Mouse (Mus musculus) kidney, postnatal 10 days (tissue): ENCODE data around the gene Zfp385a.

Experiments used
- DNase-seq: peaks from one replicate; pipeline ENCODE4 v3.0.0; 2021; ENCODE audit warnings: mixed read lengths

Zfp385a gene

GRCm38 (mm10) chr15:103362950-103363349 is 23.1 kb upstream of the Zfp385a start:
- no peak for DNase-seq

GRCm38 (mm10) chr15:103362333-103362732 is 22.4 kb upstream of the Zfp385a start:
- DNase-seq, result no peak

DNA sequence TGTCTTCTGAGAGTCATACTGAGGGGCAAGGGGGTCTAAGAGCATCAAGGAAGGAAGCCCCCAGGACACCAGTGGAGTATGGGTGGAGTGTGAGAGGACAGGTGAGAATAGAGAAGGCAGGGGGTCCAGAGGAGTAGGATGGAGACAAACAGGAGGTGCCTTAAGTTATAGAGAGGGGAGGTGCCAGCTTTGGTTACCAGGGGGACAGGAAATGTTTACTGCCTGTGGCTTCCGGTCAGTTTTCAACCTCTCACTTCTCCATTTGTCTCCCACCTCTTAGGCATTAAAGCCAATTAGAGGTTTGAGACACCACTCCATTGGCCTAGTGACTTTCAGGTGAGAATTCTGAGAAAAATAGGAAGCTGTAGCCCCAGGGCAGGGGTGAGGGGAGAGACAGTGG is 21.4 kb upstream of the Zfp385a start:
- DNase-seq, result no peak

- DNase-seq, result no peak
Observed at GRCm38 (mm10) chr15:103359869-103360602, 20.1 kb upstream of the Zfp385a start.

DNA sequence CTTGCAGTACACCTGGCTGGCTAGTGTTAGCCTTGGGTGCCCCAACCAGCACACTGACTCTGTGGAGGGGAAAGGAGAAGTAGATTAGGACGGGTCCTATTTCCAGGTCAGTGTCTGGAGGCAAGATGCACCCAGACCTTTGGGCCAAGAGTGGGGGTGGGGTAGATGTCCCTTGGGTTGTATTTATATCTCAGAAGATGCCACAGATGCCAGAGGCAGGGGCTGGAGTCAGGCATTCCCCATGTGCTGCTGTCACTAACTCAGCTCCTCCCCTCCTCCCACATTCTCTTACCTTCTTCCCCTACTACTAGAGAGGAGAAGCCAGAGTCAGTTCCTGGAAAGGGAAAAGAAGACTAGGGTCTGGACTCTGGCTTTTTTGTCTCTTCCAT is 19.2 kb upstream of the Zfp385a start:
- DNase-seq, result no peak

GRCm38 (mm10) chr15:103358278-103359121 is 18.6 kb upstream of the Zfp385a start:
- peak; percentile 41 for DNase-seq

DNA sequence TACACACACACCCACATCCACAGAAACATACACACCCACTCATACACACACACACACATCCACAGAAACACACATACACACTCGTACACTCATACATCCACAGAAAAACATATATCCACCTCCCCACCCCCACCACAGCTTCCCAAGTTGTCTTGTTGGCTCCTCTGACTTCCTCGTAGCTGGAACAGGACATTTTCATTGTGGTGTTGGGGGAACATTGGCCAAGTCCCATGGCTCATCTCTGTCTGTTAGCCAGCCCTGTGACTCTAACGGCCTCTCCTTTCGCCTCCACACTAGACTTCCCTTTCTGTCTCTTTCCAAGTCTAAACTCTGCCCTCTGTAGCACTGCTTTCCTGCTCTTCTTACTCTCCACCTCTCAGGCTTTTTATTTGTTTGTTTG is 17.9 kb upstream of the Zfp385a start:
- no peak for DNase-seq

DNA sequence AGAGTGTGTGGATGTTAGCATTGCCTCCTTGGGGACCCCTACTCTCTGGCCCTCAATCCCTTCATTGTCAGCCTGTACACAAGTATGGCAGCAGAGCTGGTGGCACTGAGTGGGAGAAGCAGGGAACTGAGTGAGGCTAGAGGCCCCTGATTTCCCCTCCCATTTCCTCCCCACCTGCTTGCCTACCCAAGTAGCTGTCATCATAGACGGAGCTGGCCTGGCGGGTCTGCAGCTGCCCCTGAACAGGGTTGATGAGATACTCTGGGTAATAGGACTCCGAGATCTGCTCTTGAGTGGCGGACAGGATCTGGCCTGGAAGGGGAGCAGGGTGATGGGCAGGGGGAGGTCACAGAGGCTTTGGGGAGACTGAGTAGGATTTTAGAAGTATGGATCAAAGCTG is 16.2 kb upstream of the Zfp385a start:
- DNase-seq, result no peak

DNA sequence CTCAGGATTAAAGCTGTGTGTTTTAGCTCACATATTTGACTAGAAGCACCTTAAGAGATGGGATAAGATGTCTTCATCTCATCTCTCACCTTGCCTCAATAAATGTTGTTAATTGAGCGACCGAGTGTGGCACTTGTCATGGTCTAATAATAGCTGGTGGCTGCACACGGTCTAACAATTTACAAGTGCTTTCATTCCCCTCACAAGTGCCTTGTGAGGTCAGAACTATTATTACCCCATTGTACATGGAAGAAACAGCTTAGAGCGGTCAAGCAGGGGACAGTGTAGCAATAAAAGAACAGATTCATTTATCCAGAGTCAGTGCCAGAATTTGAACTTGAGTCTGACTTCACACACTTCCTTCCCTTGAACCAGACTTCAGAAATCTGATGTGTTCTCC is 15.5 kb upstream of the Zfp385a start:
- DNase-seq, result no peak

- no peak for DNase-seq
Observed at GRCm38 (mm10) chr15:103354690-103355089, 14.8 kb upstream of the Zfp385a start.

- no peak for DNase-seq
Observed at GRCm38 (mm10) chr15:103353511-103354256, 13.8 kb upstream of the Zfp385a start.

GRCm38 (mm10) chr15:103352856-103353255 is 13.0 kb upstream of the Zfp385a start:
- DNase-seq, result peak; percentile 71

- peak; percentile 83 for DNase-seq
Observed at GRCm38 (mm10) chr15:103347275-103347684, 7.4 kb upstream of the Zfp385a start.

GRCm38 (mm10) chr15:103345789-103346188 is 5.9 kb upstream of the Zfp385a start:
- no peak for DNase-seq

DNA sequence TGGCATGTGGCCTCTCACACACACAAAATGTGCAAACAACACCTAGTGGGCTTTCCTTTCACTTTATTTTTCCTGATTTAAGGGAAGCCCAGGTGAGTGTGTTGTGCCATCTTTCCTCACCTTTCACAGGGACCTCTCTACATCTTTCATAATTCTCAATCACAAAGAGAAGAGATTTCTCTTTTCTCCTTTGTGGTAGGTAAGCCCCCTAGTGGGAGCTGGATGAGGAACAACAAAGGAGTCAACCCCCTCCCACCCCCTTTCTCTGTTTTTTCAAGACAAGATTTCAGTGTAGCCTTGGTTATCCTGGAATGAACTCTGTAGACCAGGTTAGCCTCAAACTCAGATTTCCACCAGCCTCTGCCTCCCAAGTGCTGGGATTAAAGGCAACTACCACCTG is 3.7 kb upstream of the Zfp385a start:
- DNase-seq, result no peak

- no peak for DNase-seq
Observed at GRCm38 (mm10) chr15:103343008-103343407, 3.1 kb upstream of the Zfp385a start.

DNA sequence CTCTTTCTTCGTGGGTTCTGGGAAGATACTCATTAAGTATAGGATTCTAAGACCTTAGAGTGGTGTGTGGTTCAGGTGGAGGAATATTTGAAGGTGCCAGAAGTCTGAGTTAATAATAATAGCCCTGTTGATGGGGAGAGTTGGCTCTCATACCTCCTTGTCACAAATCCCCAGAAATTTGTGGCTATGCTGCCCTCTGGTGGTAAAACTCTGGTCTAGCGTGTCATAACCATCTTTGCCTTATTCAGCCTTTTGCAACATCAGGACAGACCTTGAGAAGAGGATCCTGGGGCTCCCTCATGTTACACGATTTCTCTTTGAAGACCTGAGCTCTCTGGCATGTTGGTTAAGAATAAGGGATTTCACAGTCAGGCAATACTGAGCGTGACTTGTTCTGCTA is 2.5 kb upstream of the Zfp385a start:
- peak; percentile 81 for DNase-seq

- DNase-seq, result no peak
Observed at GRCm38 (mm10) chr15:103341547-103341946, 1.7 kb upstream of the Zfp385a start.

- no peak for DNase-seq
Observed at GRCm38 (mm10) chr15:103340786-103341185, 893 bp upstream of the Zfp385a start.

GRCm38 (mm10) chr15:103339166-103339960 is 530 bp downstream of the Zfp385a start:
- no peak for DNase-seq

DNA sequence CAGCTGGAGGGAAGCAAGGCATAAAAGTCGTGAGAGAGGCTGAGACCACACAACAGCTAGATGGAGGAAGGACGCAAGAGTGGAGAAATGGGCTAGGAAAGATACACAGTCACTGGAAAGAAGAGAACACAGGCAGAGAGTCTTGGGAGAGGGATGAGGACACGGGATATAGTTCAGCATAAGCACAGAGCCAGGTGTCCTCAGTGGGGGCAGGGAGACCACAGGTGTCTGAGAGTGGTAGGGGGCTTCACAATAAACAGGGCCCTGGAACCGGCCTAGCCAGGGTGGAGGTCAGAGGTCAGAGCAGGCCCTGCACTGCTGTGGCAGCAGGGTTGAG is 1.1 kb downstream of the Zfp385a start:
- no peak for DNase-seq

- no peak for DNase-seq
Observed at GRCm38 (mm10) chr15:103336996-103337667, 2.8 kb downstream of the Zfp385a start.
